Mouse (Mus musculus) MEL-GATA-1-ER (cell line): ENCODE measurements around the gene Ptk7.

ENCODE experiments used
- DNase-seq: peaks from one replicate; pipeline ENCODE4 v3.0.0-alpha.2; 2012; ENCODE audit warnings: low read depth; ENCODE audit errors: extremely low read depth

Gene Ptk7

DNA sequence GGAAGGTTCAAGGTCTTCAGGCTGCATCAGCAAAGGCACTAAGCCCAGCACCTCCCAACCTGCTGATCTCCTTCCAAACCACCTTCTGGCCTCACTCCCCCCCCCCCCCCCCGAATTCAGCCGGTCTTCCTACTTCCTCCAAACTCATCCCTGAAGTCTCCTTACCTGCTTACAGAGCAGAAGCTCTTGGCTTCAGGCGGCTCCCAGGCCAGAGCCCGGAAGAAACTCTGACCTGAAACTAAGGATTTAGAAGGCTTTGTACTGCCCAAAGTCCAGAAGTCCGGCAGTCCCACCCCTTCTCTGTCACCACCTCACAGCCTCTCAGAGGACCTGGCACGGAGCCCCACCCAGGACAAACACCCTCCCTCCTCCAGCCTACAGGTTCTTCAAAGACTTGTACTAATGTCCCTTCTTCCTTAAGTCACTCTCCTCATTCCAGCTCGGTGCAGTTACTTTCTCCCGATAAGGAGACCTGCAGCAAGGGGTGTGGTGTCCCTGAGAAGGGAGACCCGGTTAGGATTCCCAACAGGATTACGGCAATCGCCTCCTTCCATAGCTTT is 15.7 kb upstream of the Ptk7 start:
- DNase-seq = peak; percentile 13

DNA sequence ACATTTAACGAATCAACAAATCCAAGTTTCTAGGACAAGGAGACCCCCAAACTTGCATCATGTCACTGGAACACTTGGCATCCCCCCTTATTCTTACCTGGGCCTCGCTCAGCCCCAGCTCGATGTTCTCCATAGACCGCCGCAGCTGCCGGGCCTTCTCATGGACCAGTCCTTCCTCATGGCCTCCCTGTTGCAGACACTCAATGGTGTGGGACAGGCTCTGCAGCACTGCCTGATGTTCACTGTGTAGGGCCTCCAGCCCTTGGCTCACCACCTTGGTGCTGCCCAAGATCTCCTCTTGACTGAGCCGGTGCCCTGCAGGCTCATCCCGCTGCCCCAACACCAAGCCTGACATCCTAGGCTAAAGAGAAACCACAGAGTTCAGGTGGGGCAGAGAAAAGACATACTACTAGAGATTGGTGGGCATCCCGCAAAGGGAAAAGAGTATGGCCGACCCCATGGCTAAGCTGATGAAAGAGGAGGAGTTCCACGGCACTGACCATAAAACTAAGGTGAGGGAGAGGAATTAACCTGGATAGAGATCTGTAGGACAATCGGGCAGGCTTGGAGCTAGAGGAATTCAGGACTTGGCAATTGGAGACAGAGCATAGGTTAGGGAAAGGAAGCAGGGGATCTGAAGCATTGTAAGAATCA is 15.0 kb upstream of the Ptk7 start:
- no peak for DNase-seq

- no peak for DNase-seq
These were observed 12.8 kb upstream of the Ptk7 start for GRCm38 (mm10) chr17:46642060-46642459.

- no peak for DNase-seq
These were observed 10.6 kb upstream of the Ptk7 start for GRCm38 (mm10) chr17:46639929-46640328.

DNA sequence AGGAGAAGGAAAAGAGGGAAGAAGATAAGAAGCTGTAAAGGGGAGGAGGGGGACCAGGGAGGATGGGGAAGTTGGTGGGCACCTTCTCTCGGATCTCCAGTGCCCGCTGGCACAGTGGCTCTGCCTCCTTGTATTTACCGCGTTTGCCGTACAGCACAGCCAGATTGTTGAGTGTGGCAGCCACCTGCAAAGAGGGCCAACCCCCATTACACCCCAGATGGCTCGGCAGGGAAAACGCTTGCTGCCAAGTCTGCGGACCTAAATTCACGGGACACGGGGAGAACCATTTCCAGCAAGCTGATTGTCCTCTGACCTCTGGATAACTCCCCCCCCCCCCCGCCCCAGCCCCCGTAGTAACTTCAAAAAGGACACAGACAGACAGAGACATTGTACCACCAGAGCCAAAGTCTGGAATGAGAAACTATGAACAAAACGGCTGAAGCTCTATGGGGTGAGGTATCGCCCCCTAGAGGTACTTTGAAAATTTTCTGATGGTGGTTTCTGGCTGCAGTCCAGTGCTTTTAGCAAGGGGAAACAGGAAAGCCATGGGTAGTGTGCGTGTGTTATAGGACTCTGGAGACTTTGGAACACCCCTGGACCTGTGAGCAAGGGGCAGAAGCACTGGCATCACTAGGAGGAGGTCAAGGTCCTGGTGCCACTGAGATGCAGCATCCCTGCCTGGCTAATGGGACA is 7.7 kb upstream of the Ptk7 start:
- peak; percentile 62 for DNase-seq

- DNase-seq = no peak
These were observed 559 bp upstream of the Ptk7 start for GRCm38 (mm10) chr17:46629685-46630441.

- DNase-seq = no peak
These were observed 873 bp downstream of the Ptk7 start for GRCm38 (mm10) chr17:46628471-46628790.

DNA sequence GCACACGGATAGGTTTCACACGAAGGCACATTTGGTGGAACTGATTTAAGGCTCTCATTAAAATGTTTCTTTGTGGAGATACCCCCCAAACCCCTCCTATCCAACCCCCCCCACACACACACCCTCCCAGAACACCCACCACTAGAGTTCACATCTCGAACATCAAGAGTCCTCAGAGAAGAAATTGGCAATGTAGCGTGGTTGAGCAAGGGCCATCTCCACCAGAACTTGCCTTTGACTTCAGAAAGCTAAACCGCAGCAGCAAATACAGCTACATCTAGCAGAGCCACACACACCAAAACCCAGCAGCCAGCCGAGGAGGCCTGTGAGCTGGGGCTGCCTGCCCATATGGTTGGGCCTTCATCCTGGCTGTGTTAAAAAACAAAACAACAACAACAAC is 1.9 kb downstream of the Ptk7 start:
- DNase-seq = no peak

GRCm38 (mm10) chr17:46624598-46624997 is 4.7 kb downstream of the Ptk7 start:
- no peak for DNase-seq

DNA sequence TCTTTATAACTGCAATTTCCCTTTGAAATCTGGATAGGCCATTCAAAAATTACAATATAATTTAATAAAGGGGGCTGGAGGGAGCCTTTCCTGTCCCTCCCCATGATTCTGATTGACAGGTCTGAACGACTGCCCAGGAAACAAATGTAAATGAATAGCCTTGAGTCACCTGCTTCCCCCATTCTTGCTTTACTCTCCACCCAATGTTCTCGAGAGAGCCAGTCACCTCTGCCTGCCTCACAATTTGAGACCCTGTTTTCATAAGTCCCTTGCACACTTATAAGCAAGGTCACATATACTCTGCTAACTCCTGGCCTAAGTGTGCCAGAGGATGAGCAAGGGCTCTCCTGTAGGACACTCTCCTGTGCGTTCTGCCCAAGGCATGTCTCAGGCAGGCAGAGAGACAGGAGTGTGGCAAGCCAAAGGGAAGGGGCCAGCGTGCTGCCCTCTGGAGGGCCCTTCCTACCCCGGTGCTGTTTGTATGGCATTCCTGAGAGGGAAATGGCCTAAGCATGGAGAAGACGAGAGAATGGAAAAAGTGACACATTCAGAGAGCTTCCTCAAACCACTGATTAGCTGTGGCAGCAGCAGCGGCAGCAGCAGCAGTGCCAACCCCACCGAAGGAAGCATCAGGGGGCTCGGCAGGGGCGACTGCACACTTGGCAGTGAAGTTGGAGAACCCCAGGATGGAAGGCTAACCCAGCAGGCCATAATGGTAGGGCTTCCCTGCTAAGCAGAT is 5.3 kb downstream of the Ptk7 start:
- DNase-seq = no peak

DNA sequence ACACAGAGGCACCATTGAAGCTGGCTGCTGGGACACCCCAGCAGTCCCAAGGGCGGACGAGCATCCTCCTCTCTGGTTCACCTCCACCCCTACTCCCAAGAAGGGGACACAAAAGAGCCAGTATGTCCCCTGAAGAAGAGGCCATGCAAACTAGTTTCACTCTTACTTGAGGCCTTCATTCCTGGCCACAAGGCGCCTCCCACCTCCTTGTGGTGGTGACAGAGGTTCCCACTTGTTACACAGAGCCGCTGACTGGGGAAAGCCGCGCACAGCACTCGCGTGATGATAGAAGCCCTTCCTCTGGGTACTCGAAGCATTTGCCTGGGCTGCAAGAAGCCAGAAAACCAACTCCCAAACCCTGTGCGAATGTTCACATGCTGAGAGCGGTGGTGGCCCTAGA is 7.0 kb downstream of the Ptk7 start:
- no peak for DNase-seq

GRCm38 (mm10) chr17:46621324-46621723 is 8.0 kb downstream of the Ptk7 start:
- peak; percentile 31 for DNase-seq

DNA sequence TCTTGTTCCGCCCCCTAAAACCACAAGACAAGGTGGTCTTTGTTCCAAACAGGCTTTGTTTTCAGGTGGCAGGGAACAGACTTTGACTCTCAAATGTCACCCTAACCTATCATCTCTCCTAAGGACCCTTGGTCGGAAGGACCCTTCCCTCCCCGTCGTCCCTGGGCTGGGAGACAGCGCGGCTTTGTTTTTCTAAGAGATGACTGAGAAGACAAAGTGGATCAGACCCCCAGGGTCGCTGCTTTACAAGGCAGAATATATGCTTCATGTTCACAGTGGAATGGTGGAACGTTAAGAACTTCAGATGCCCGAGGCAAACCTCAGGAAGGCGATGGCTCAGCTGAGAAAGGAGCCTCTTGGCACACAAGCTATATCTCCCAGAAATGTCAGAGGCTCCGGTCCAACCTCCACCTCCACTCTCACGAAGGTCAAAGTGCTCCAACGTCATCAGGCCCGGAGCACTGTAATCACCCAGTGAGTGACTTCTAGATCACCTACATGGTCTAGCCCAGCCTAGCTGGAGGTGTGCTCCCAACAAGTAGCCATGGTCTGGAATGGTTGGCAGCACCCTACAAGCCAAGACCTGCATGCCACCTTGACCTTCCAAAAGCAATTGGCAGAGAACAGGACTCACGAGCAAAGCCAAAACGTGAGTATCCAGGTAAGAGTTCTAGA is 9.5 kb downstream of the Ptk7 start:
- no peak for DNase-seq

DNA sequence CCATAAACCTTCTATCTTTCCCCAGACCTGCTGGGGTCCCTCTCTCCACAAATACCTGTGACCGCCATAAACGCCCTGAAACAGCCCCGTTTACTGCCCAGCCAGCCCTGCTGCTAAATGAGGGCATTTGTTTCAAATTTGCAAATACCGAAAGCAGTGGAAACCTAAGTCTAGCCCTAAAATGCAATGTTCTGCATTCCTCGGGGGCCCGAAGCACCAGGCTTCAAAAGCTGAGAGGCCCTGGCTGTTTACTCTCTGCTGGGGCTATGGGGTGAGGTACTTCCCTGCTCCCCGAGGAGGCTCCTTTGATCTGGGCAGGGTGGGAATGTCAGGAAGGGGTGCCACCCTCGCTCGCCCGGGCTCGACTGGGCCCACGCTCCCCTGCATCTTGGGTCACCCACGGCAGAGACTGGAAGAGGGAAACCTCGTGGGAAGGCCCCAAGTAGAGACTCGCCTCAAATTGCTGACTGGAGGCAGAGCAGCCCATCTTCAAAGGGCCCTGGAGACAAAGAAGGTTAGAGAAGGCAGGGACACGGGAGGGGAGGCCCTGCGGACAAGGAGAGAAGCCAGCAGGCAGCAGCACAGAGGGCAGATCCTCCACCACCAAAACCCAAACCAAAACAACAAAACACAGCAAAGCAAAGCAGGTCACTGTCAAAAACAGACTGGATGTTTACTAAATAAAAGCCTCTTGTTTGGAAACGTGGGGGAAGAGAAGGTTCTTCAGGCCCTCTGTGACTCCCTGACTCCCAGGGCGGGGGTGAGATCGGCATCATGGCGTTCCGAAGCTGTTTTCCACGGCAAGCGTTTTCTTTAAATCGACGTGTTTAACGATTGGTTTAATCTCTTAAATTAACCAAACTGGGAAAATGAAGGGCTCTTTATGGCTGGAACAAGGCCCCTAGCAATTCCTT is 10.3 kb downstream of the Ptk7 start:
- DNase-seq = no peak

- no peak for DNase-seq
These were observed 10.9 kb downstream of the Ptk7 start for GRCm38 (mm10) chr17:46618394-46618768.

DNA sequence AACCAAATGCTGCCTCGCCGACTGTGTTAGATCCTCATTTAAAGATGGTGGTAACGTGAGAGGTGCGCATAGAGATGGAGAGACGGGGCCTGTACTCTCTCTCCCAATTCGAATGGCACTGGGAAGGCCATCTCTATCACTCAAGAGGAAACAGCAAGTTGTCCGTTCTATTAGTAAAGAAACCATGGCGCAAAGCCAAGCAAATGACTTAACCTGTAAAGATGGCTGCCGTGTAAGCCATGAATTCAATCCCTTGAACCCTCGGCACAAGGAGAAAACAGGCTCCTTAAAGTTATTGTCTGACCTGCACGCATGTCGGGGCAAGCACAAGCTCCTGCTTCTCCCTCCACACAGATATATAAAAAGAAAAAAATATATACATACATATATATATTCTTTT is 11.5 kb downstream of the Ptk7 start:
- DNase-seq = no peak

DNA sequence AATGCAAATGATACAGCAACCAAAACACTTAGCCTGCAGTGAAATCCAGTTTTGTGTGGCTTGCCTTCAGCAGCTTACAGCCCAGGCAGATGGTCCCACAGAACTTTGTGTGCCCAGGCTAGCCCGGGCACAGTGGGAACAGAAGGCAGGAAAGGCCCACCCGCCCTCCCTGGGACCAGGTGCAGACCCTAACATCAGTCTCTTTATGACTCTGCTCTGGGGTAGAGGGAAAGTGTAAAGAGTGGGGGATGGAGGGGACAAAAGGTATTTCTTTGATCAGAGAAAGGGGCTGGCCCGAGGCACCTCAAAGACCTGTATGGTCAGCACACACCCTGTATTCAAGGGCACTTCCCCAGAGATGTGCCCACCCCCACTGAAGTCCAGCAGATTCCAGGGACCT is 16.1 kb downstream of the Ptk7 start:
- DNase-seq = no peak

DNA sequence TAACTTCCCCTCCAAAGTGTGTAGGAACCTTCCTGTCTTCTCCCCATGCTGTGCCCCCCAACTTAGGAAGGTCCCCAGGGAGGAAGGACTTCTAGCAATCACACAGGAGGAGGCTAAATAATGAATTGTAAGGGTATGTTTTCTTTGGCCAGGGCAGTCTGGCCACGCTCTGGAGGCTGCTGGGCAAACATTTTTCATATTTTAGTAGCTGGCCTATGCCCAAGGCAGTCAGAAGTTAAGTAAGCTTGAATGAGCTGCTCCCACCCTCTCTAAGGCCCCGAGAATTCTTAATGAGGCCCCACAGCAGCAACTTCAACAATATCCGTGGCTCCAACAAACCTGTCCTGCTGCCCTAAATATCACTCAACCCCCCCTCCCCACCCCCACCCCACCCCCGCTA is 16.5 kb downstream of the Ptk7 start:
- DNase-seq = no peak

DNA sequence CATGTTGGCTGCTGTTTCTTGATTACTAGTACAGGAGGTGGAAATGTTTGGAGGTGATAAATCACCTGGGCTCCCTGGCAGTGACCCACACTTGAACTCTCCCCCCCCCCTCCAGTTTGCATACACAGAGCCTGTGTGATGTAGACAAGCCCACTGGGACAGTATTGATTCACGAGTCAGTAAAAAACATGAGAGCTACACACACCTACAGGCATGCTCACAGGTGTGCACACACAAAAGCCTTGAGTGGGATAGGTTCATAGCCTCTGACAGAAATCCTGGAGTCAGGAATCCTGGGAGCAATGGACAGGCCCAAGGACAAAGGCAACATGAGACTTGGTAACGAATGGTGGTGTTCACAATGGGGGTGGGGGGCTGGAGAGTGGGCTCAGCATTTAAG is 17.1 kb downstream of the Ptk7 start:
- DNase-seq = no peak

DNA sequence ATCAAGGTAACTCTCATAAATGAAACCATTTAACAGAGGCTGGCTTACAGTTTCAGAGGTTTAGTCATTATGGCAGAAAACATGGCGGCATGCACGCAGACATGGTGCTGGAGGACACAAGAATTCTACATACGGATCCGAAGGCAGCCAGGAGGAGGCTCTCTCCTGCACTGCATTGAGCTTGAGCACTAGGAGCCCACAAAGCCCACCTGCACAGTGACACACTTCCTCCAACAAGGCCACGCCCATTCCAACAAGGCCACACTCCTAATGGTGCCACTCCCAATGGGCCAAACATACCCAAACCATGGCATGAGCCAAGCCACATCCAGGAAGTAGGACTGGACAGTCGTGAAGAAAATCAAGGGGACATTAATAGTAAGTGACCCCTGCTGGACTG is 18.0 kb downstream of the Ptk7 start:
- DNase-seq = no peak
